Mouse (Mus musculus): ENCODE results near the gene Srsf7. TPM values are rescaled to one million over a fixed set of nuclear protein-coding genes. Genes with fewer than 3 reads are reported as not detected.

Gene Srsf7
- polyA plus RNA-seq, 1 experiment = 28.3 TPM

DNA sequence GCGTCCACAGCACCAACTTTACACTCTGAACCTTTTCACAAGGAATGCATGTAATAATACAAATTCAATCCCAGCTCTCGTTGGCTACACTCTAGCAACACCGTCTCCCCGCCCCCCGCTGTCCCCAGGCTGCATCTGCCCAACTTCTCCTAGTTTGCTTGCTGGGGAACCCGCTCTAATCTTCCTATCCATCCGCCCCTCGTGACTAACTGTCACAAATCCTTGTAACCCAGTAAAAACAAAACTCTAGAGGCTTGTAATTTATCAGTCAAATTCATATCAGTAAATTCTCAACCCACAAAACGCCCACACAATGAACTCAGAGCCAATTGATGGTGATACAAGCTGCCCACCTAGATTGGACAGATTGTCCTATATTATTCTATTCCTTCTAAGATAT lies 14.1 kb upstream of the Srsf7 start:
- TF ChIP-seq GATA1 (IDR thresholded peaks at IDR 0.05; ENCODE audit: low read length) = no peak

DNA sequence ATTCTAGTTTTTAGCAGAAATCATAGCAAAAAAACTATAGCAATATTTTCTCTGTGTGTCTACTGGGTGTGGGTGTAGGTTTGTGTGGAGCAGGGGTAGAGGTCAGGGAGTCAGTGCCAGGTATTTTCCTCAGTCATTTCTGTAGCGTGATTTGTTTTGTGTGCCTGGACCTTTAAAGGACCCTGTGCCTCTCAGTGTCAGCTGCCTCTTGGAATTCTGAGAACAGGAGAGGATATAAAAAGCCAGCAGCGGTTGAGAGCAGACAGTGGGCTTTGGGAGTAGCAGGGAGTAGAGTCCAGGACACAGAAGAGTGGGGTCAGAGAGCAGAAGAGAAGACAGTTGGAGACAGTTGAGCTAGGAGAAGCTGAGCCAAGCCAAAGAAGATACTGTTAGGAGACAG lies 13.0 kb upstream of the Srsf7 start:
- no peak for TF ChIP-seq GATA1 (IDR thresholded peaks at IDR 0.05; ENCODE audit: low read length)

DNA sequence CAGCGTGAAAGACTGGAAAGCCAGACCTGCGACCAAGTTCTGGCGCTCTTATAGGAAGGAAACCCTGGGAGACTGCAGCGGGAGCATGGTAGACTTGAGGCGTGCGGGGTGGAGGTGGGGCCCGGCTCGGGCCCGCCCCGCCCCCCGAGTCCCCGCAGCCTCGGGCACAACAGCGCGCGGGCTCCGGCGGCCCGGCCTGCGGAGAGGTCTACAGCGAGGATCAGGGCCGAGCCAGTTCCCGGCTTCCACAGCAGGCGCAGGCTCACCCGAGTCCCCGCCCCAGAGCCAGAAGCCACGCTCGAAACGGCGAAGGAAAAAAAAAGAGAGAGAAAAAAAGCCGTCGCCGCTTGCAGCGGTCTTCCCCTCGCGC lies 821 bp downstream of the Srsf7 start:
- TF ChIP-seq GATA1 (IDR thresholded peaks at IDR 0.05; ENCODE audit: low read length) = no peak

DNA sequence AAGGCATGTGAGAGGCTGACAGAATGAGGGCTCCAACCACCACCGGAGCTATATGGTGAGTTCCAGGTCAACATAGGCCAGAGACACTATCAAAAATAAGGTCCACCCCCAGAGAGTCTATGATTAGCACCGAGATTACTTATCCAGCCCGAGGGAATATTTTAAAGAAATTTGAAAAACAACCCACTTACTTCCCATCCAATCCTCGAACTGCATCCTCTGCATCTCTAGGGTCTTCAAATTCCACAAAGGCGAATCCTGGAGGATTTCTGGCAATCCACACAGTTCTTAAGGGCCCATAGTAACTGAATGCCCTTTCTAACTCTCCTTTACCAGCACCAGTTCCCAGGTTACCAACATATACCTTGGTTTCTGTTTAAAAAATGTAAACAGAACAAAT lies 1.4 kb downstream of the Srsf7 start:
- TF ChIP-seq GATA1 (IDR thresholded peaks at IDR 0.05; ENCODE audit: low read length) = no peak

DNA sequence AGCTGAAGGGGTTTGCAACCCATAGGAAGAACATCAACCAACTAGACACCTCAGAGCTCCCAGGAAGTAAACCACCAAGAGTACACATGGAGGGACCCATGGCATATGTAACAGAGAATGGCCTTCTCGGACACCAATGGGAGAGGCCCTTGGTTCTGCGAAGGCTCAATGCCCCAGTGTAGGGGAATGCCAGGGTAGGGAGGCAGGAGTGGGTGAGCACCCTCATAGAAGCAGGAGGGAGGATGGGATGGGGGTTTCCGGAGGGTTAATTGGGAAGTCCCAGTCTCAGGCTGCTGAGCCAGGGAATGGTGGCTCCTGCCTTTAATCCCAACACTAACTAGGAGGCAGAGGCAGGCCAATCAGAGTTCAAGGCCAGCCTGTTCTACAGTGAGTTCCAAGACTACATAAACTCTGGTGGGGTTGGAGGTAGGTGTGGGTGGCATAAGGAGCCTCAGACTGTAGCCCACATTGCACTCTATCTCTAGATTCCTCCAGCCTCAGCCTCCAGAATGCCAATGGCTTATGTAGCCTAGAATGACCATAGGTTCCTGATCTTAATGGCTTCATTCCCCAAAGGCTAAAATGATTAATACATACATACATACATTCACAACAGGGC lies 7.8 kb downstream of the Srsf7 start:
- no peak for TF ChIP-seq GATA1 (IDR thresholded peaks at IDR 0.05; ENCODE audit: low read length)

DNA sequence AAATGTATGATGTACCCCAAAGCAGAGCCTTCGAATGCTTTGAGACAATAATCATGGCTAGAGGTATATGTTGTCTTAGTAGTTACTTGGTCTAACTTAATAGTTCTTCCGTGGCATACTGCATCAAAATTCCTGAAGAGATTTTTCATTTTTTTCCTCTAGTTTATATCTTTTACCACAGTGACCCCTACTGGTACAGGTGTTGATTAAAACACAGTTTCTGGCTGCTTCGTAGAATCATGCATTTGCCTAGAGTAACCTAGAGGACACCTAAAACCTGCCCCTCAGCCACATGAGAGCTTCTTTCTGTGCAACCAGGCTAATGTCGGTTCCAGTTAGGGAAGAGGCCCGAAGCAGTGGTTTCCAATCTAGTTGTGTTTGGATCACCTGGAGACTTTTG lies 14.0 kb downstream of the Srsf7 start:
- TF ChIP-seq GATA1 (IDR thresholded peaks at IDR 0.05; ENCODE audit: low read length) = no peak

DNA sequence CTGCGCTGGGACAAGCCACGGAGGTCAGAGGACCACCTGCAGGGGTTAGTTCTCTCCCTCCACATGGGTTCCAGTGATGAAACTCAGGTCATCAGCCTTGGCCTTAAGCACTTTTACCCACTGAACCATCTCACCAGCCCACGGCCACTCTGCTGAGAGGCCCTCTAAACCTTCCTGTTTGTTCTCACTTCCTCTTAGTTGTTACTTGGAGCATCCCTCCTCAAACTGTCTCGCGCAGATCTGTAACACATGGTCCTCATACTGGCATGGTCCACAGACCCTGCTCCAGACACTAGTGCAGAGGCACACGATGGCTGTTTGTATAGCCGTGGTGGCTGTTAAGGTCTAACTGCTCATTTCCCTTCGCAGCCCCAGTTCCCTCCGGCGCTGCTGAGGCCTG lies 23.5 kb downstream of the Srsf7 start:
- no peak for TF ChIP-seq GATA1 (IDR thresholded peaks at IDR 0.05; ENCODE audit: low read length)

DNA sequence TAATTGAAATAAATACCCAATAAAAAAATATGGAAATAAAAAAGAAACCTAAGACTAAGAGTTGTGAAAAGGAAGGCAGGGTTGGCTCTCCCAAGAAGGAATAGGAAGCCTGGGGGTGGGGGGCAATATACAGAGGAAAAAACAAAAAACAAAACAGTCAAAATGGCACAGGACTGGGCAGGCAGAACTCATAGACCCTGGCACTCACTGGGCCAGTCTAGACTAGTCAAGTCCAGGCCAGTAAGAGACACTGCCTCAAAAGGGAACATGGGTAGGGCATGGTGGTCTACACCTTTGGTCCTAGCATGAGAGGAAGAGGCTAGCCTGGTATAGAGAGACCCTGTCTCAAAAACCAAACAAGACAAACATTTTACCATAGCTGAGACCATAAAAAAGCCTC lies 26.6 kb downstream of the Srsf7 start:
- TF ChIP-seq GATA1 (IDR thresholded peaks at IDR 0.05; ENCODE audit: low read length) = no peak

DNA sequence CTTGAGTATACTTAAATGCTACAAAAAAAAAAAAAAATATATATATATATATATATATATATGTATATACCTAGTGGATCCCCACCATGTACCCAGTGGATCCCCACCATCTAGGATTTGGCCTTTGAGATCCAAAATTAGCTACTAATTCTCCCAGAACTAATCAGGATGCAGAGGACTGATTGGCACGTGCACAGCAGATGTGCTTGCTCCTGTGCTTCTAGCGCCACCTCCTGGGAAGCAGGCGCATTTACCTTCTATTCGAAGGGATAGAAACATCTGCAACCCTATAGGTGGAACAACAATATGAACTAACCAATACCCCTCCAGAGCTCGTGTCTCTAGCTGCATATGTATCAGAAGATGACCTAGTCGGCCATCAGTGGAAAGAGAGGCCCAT lies 27.1 kb downstream of the Srsf7 start:
- TF ChIP-seq GATA1 (IDR thresholded peaks at IDR 0.05; ENCODE audit: low read length) = no peak

DNA sequence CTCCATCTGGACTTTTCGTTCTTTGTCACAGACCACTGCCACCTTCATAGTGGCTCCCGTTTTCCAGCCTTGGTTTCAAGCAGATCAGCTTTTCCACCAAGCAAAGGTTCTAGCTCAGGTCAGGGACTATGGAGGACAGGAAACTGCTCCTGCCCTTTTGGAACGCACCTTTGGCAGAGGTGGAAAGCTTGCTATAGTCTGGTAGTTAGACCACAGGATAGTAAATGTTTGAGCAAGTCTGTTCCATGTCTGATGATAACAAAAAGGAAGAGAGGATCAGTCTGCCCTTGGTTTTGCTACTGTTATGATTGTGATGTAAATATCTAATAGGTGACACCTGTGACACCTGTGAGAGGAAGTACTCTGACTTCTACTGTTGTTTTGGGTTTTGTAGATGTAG lies 31.1 kb downstream of the Srsf7 start:
- TF ChIP-seq GATA1 (IDR thresholded peaks at IDR 0.05; ENCODE audit: low read length) = no peak

DNA sequence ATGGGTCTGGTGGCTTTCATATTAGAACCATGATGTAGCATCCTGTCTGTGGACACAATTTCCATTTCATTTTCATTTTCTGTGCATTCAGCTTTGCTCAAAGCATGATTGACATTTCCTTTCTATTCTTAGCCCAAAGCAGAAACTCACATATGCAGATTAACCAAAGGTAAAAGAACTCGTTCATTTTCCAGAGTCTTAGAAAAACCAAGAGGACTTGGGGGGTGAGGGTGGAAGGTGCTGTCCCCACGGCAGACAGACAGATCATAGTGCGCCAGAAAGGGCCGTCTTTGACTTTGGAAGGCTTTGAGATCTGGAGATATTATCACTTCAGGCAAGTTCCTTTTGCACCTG lies 31.7 kb downstream of the Srsf7 start:
- no peak for TF ChIP-seq GATA1 (IDR thresholded peaks at IDR 0.05; ENCODE audit: low read length)

DNA sequence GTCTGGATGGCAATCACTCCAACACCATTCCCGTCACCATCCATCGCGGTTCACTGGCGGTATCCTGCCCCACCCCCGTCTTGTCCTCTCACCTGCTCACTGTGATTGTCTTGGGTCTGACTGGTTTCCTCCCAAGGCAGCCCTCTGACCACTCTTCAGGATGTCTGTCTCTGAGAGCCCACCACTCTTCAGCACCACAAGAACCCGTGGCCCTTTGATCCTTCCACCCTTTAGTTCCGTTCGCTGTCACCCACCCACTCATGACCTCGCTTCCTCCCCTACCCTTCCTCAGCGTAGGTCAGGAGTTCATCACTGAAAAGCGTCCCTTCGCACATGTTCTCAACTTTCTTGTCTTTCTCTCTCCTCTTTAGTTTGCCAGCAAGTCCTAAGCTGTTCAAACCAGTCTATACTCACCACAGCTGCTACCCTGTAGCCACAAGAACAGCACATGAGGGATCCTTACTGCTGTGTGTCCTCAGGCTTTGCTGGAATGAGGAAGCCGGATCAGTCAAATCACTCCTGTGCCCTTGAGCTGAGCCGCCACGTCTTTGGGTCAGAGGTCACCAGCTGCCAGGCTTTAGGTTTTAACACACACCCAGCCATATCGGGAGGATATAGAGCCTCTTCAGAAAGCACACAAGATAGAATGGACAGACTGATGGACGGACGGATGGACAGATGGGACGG lies 32.3 kb downstream of the Srsf7 start:
- no peak for TF ChIP-seq GATA1 (IDR thresholded peaks at IDR 0.05; ENCODE audit: low read length)

DNA sequence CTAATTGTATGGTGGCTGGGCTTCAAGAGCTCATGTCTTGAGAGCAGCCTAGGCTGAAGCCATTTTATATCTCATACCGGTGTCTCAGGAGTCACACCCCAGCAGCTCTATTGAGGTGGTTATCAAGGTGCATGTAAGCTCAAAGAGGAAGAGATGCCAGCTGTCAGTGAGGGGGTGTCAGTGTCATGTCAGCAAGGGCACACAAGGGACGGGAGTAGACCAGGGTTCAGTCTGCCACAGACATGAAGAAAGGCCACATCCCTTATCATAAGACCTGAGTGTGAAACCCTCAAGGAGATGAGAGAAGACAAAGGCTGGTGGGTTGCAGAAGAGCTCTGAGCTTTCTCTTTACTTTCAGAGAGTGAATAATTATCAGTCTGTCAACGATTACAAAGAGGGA lies 33.0 kb downstream of the Srsf7 start:
- TF ChIP-seq GATA1 (IDR thresholded peaks at IDR 0.05; ENCODE audit: low read length) = no peak

DNA sequence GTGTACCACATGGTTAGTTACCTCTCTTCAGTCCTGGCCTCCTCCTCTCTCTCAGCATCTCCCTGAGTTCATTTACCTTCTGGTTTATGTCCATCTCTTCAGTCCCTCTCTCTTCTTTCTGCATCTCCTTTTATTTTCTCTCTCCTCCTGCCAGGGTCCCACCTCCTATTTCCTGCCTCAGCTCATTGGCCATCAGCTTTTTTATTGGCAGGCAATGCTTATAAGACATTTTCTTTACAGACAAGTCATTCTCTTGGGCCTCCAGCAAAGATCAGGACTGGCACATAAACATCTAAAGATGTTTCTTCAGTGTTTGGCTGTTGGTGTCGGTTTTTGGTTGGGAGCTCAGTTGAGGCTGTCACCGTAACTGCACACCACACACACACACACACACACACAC lies 33.4 kb downstream of the Srsf7 start:
- TF ChIP-seq GATA1 (IDR thresholded peaks at IDR 0.05; ENCODE audit: low read length) = no peak

DNA sequence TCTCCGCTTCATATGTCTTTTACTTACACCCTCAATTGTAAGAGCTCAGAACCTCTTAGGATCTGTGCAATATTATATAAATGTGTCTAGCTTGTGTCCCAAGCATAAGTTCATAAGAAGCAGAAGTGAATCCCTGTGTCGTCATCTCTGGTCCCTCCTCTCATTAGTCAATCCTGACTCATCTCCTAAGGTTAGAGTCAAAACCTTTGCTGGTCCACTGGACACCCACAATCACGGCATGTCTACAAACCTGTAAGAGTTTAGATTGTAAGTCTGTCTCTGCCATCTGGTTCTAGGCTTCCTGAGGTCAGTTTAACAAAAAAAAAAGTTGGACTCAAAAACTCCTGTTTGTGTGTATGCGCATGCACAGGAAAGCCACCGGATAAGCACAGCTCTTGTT lies 34.3 kb downstream of the Srsf7 start:
- no peak for TF ChIP-seq GATA1 (IDR thresholded peaks at IDR 0.05; ENCODE audit: low read length)

DNA sequence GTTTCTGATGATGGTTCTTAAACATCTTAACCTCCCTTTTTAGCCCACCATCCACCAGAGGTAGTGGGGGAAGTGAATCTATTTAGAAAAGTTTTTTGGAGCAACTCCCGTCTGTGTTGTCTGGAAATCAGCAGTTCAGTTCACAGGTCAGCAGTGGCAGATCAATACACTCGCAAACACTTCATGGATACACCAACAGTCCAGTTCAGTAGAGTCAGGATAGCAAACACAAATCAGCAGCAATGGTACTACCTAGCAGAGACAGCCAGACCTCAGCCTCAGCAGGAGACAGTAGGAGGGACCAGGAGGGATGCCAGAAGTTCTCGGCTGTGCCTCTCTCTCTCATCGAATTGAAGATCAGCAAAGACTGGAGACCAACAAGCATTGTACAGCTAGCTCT lies 35.2 kb downstream of the Srsf7 start:
- TF ChIP-seq GATA1 (IDR thresholded peaks at IDR 0.05; ENCODE audit: low read length) = no peak

DNA sequence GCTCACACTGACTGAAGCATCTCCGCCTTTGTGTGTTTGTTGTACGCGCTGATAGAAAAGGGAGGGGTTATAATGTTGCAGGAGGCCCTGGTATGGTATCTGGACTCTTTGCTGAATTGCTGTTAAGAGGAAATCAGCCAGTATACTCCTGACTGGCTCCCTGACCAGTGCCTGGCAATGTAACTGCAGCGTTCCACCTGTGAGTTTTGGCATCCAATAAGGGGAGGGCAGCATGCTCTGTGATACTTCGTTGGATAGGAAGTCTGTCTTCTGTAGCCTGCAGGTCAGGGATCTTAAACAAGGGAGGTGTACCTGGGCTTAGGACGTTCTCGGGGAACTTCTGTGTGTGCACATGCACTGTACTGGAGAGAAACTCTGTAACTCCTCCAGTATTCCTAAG lies 36.2 kb downstream of the Srsf7 start:
- TF ChIP-seq GATA1 (IDR thresholded peaks at IDR 0.05; ENCODE audit: low read length) = no peak

DNA sequence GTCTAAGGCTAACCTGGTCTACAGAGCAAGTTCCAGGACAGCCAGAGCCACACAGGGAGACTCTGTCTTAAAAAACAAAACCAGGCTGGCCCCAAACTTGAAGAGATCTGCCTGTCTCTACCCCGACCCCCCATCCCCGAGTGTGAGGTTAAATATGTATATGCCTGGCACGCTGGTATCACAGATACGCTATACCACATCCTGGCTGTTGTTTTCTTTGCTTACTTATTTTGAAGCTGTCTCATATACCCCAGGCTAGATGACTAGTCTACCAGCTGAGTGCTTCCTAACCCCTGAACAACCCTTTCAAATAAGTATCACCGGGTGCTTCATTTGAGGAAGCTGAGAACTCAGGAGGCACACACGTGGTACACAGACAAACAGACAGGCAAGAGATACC lies 37.3 kb downstream of the Srsf7 start:
- TF ChIP-seq GATA1 (IDR thresholded peaks at IDR 0.05; ENCODE audit: low read length) = no peak

Data from G1E-ER4 (cell line).